Mouse (Mus musculus): ENCODE measurements around the gene Ppm1n.

Ppm1n gene

GRCm38 (mm10) chr7:19281680-19282304 is 1.9 kb upstream of the Ppm1n start:
- DNase-seq, result peak in 1 of 2 experiments; percentile 48

- DNase-seq, result no peak
These were observed 812 bp downstream of the Ppm1n start for GRCm38 (mm10) chr7:19279052-19279451.

GRCm38 (mm10) chr7:19276253-19276652 is 3.6 kb downstream of the Ppm1n start:
- no peak for DNase-seq

- peak; percentile 82 to 86 for DNase-seq
These were observed 7.6 kb downstream of the Ppm1n start for GRCm38 (mm10) chr7:19272173-19272764.

GRCm38 (mm10) chr7:19271238-19272172 is 8.4 kb downstream of the Ppm1n start, which contains the start of gene Vasp:
Gene Vasp, minus strand, starts transcription at chr7:19271817.
- DNase-seq, result peak; percentile 88 to 91

GRCm38 (mm10) chr7:19270509-19271237 is 9.2 kb downstream of the Ppm1n start:
- peak; percentile 57 to 68 for DNase-seq

- DNase-seq, result peak; percentile 86 to 92
These were observed 10.0 kb downstream of the Ppm1n start for GRCm38 (mm10) chr7:19269721-19270441.

- peak; percentile 63 to 71 for DNase-seq
These were observed 10.7 kb downstream of the Ppm1n start for GRCm38 (mm10) chr7:19268993-19269681.

- DNase-seq, result peak; percentile 51 to 73
These were observed 12.8 kb downstream of the Ppm1n start for GRCm38 (mm10) chr7:19267051-19267450.

GRCm38 (mm10) chr7:19265928-19266822 is 13.7 kb downstream of the Ppm1n start:
- peak; percentile 58 to 69 for DNase-seq

GRCm38 (mm10) chr7:19265147-19265546 is 14.7 kb downstream of the Ppm1n start:
- no peak for DNase-seq

GRCm38 (mm10) chr7:19258336-19258735 is 21.5 kb downstream of the Ppm1n start:
- no peak for DNase-seq

- DNase-seq, result peak; percentile 88 to 90
These were observed 22.4 kb downstream of the Ppm1n start for GRCm38 (mm10) chr7:19257390-19258022.

- DNase-seq, result no peak
These were observed 23.3 kb downstream of the Ppm1n start for GRCm38 (mm10) chr7:19256567-19256966.

- DNase-seq, result no peak
These were observed 24.5 kb downstream of the Ppm1n start for GRCm38 (mm10) chr7:19255395-19255794.

- DNase-seq, result no peak
These were observed 26.4 kb downstream of the Ppm1n start for GRCm38 (mm10) chr7:19253437-19253836.

GRCm38 (mm10) chr7:19252078-19252477 is 27.8 kb downstream of the Ppm1n start:
- DNase-seq, result no peak

GRCm38 (mm10) chr7:19247511-19247910 is 32.4 kb downstream of the Ppm1n start:
- DNase-seq, result no peak

GRCm38 (mm10) chr7:19246855-19247254 is 33.0 kb downstream of the Ppm1n start:
- DNase-seq, result no peak

- no peak for DNase-seq
These were observed 34.8 kb downstream of the Ppm1n start for GRCm38 (mm10) chr7:19245083-19245482.

Measured in lung, postnatal 4 days (tissue).